Mouse (Mus musculus) neural tube, embryonic 15.5 days (tissue): ENCODE data around the gene Yars. TPM values are rescaled to one million over a fixed set of nuclear protein-coding genes. Genes with fewer than 3 reads are reported as not detected.
A peak's percentile ranks its signal among the peaks of the same experiment; 100 is the strongest.

ENCODE experiments used
- ATAC-seq: fragments of 200-750 bp; cut with Nextera tagmentation; 2 replicates; pipeline ENCODE4 v1.8.0; 2017; ENCODE audit warnings: mild to moderate bottlenecking, moderate TSS enrichment, moderate library complexity; ENCODE audit not compliant: low FRiP score
- H3K27ac ChIP-seq: fragments of 300-500 bp; sonication (generic); replicated peaks from 2 replicates; pipeline ENCODE4 v1.5.1; 2015; ENCODE audit warnings: mild to moderate bottlenecking, inconsistent platforms
- H3K27me3 ChIP-seq: fragments of 300-500 bp; sonication (generic); replicated peaks from 2 replicates; pipeline ENCODE4 v1.6.1; 2015; ENCODE audit warnings: inconsistent platforms
- H3K36me3 ChIP-seq: fragments of 300-500 bp; sonication (generic); 2 replicates; pipeline ENCODE4 v1.6.1; 2015; ENCODE audit warnings: inconsistent platforms
- H3K4me1 ChIP-seq: fragments of 300-500 bp; sonication (generic); 2 replicates; pipeline ENCODE4 v1.6.1; 2015; ENCODE audit warnings: inconsistent platforms
- H3K4me2 ChIP-seq: fragments of 300-500 bp; sonication (generic); 2 replicates; pipeline ENCODE4 v1.6.1; 2015; ENCODE audit warnings: inconsistent platforms, mild to moderate bottlenecking, moderate library complexity
- H3K4me3 ChIP-seq: fragments of 300-500 bp; sonication (generic); replicated peaks from 2 replicates; pipeline ENCODE4 v1.5.1; 2015; ENCODE audit warnings: mild to moderate bottlenecking, inconsistent platforms
- H3K9ac ChIP-seq: fragments of 300-500 bp; sonication (generic); replicated peaks from 2 replicates; pipeline ENCODE4 v1.6.1; 2015; ENCODE audit warnings: mild to moderate bottlenecking, inconsistent platforms
- H3K9me3 ChIP-seq: fragments of 300-500 bp; sonication (generic); replicated peaks from 2 replicates; pipeline ENCODE4 v1.6.1; 2016; ENCODE audit warnings: inconsistent platforms
- WGBS: fragments of 180-500 bp; shearing (Covaris S2); methylation state at CpG from one replicate; pipeline ENCODE4 v1.1.7; 2015; ENCODE audit warnings: mixed read lengths; 5-methylcytosine and 5-hydroxymethylcytosine counted together
- polyA plus RNA-seq: library from polyadenylated mRNA; unstranded; fragments of >200 nt; fragmentation: Nextera tagmentation; extraction: Ambion mirVana; gene quantifications from 2 replicates; pipeline ENCODE4 v1.2.1, GENCODE M21; 2015

Yars gene
- polyA plus RNA-seq, 1 experiment from 2014 or later: 111 TPM

GRCm38 (mm10) chr4:129149321-129149720, 40.2 kb upstream of the Yars start:
- H3K4me2 ChIP-seq: no peak overlapping the region
- H3K27me3 ChIP-seq: no peaks in the 10 kb centered on the region
- peaks cover 42% of the 10 kb centered on the region for H3K36me3 ChIP-seq
- peaks cover 15% of the 10 kb centered on the region for H3K4me1 ChIP-seq
- no peak for ATAC-seq
- 44% methylated on average over 1 of the region's 1 CpGs for WGBS
- H3K9me3 ChIP-seq: no peaks in the 10 kb centered on the region
- H3K27ac ChIP-seq: peak overlapping the region; percentile 25; the same call in 1 of the 2 replicates
- no peak overlapping the region for H3K4me3 ChIP-seq
- H3K9ac ChIP-seq: no peak overlapping the region

- no peaks in the 10 kb centered on the region for H3K27me3 ChIP-seq
- H3K4me3 ChIP-seq: no peak overlapping the region
- ATAC-seq: peak; percentile 31; the same call in 1 of the 2 replicates
- H3K27ac ChIP-seq: peak overlapping the region; percentile 54; the same call in 1 of the 2 replicates
- 20% methylated on average over 4 of the region's 4 CpGs for WGBS
- no peaks in the 10 kb centered on the region for H3K9me3 ChIP-seq
- H3K4me2 ChIP-seq: no peak overlapping the region
- 0 out of 2 replicates have a peak, but pooled peaks cover 2% of the 10 kb centered on the region for H3K4me1 ChIP-seq
- H3K36me3 ChIP-seq: peaks cover 54% of the 10 kb centered on the region
- no peak overlapping the region for H3K9ac ChIP-seq
Measured at GRCm38 (mm10) chr4:129151276-129151811, 38.2 kb upstream of the Yars start.

DNA sequence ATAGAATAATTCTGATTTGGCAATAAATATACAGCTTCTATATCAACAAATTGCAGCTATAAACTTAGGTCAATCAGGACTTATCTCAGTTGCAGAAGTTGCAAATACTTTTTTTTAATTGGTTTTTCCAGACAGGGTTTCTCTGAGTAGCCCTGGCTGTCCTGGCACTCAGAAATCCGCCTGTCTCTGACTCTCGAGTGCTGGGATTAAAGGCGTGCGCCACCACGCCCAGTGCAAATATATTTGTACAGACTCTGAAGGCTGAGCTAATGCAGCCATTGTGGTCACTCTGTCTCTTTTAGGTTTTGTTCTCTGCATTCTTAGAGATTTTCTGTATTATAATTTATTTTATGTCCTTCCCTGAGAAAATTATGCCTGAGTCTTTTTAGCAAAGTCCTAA, 32.0 kb upstream of the Yars start:
- WGBS: 93% methylated on average over 5 of the region's 5 CpGs
- no peak overlapping the region for H3K4me3 ChIP-seq
- no peak for ATAC-seq
- no peak overlapping the region for H3K4me2 ChIP-seq
- peaks cover 27% of the 10 kb centered on the region for H3K36me3 ChIP-seq
- H3K27me3 ChIP-seq: no peaks in the 10 kb centered on the region
- no peak overlapping the region for H3K27ac ChIP-seq
- H3K4me1 ChIP-seq: no peaks in the 10 kb centered on the region
- H3K9ac ChIP-seq: no peak overlapping the region
- H3K9me3 ChIP-seq: no peaks in the 10 kb centered on the region

DNA sequence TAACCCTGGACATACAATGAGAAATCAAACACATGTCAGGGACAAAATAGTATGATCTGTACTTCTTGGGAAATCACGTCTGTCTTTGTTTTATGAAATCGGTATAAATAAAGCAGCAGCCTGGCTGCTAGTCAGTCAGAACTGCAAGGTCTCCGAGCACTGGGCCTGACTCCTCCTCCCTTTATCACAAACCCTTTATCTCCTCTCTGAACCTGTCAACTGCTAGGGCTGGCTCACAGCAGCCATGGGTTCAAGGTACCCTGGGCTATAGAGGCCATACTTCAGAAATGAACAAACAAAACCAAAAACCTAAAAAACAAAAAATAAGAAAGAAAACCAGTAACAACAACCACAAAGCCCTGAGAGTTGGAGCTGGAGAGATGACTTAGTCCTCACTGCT, 31.0 kb upstream of the Yars start:
- H3K4me1 ChIP-seq: no peaks in the 10 kb centered on the region
- H3K27me3 ChIP-seq: no peaks in the 10 kb centered on the region
- ATAC-seq: no peak
- WGBS: 75% methylated on average over 3 of the region's 3 CpGs
- no peak overlapping the region for H3K4me3 ChIP-seq
- H3K9ac ChIP-seq: no peak overlapping the region
- H3K27ac ChIP-seq: no peak overlapping the region
- no peaks in the 10 kb centered on the region for H3K9me3 ChIP-seq
- peaks cover 22% of the 10 kb centered on the region for H3K36me3 ChIP-seq
- H3K4me2 ChIP-seq: no peak overlapping the region

DNA sequence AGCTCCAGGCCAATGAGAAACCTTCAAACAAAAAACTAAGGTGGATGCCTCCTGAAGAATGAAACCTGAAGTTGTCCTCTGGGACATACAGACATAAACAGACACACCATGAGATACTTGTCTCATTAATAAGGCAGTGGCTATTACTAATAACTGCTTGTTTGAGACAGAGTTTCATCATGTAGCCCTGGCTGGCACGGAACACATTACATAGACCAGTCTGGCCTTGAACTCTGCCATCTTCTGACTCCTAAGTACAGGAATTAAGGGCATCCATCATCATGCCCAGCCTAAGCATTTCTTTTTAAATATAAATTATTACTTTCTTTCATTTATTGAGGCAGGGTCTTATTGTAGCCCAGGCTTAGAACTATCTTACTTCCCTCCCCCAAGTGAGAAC, 28.5 kb upstream of the Yars start:
- no peak overlapping the region for H3K27ac ChIP-seq
- WGBS: 97% methylated on average over 1 of the region's 1 CpGs
- H3K4me1 ChIP-seq: no peaks in the 10 kb centered on the region
- H3K9me3 ChIP-seq: no peaks in the 10 kb centered on the region
- no peak for ATAC-seq
- no peak overlapping the region for H3K4me2 ChIP-seq
- H3K36me3 ChIP-seq: peaks cover 18% of the 10 kb centered on the region
- no peaks in the 10 kb centered on the region for H3K27me3 ChIP-seq
- no peak overlapping the region for H3K9ac ChIP-seq
- no peak overlapping the region for H3K4me3 ChIP-seq

DNA sequence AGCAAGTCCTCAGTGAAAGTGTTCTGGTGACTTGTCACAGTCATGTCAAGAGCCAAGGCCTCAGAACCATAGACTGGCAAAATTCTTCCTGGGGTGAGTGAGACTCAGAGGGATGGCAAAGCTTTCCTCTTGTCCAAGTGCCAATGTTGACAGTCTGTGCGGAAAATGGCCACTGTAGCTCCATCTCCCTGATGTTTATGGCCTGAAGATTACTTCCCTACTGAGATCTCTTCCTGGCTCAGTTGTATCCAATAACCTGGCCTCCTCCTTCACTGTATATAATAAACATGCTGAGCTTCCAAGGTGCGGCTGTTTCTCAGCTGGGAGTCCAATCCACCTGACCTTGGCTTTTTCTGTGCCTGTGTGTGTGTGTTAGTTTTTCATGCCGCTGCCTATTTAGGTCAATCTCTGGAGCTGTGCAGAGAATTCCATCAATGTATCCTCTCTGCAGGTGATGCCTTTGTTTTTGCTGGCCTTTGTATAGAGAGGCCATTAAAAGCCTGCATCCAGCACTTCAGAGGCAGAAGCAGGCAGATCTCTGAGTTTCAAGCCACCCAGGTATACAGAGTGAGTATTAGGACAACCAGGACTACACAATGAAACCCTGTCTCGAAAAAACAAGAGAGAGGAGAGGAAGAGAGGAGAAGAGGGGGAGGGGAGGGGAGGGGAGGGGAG, 27.8 kb upstream of the Yars start:
- 66% methylated on average over 4 of the region's 4 CpGs for WGBS
- H3K4me1 ChIP-seq: no peaks in the 10 kb centered on the region
- H3K36me3 ChIP-seq: peaks cover 18% of the 10 kb centered on the region
- no peak overlapping the region for H3K4me3 ChIP-seq
- no peaks in the 10 kb centered on the region for H3K27me3 ChIP-seq
- no peak for ATAC-seq
- no peak overlapping the region for H3K9ac ChIP-seq
- H3K27ac ChIP-seq: no peak overlapping the region
- H3K9me3 ChIP-seq: no peaks in the 10 kb centered on the region
- no peak overlapping the region for H3K4me2 ChIP-seq

- H3K4me1 ChIP-seq: no peaks in the 10 kb centered on the region
- H3K9me3 ChIP-seq: no peaks in the 10 kb centered on the region
- no peak overlapping the region for H3K9ac ChIP-seq
- ATAC-seq: no peak
- H3K36me3 ChIP-seq: peaks cover 44% of the 10 kb centered on the region
- H3K4me2 ChIP-seq: no peak overlapping the region
- H3K27me3 ChIP-seq: no peaks in the 10 kb centered on the region
- no peak overlapping the region for H3K27ac ChIP-seq
- WGBS: 87% methylated on average over 1 of the region's 1 CpGs
- H3K4me3 ChIP-seq: no peak overlapping the region
Measured at GRCm38 (mm10) chr4:129172529-129172928, 17.0 kb upstream of the Yars start.

GRCm38 (mm10) chr4:129179560-129179959, 10.0 kb upstream of the Yars start:
- Histone ChIP-seq H3K27ac (no peak overlapping the region), H3K4me1 (no peaks in the 10 kb centered on the region), H3K9me3 (no peaks in the 10 kb centered on the region), H3K4me2 (no peak overlapping the region), H3K4me3 (no peak overlapping the region), H3K36me3 (peaks cover 42% of the 10 kb centered on the region), H3K9ac (no peak overlapping the region), H3K27me3 (no peaks in the 10 kb centered on the region)
- WGBS: 33% methylated on average over 1 of the region's 1 CpGs
- ATAC-seq: no peak

GRCm38 (mm10) chr4:129188041-129188659, 1.4 kb upstream of the Yars start:
- ATAC-seq: no peak
- Histone ChIP-seq H3K36me3 (0 out of 2 replicates have a peak, but pooled peaks cover 2% of the 10 kb centered on the region), H3K4me2 (peak overlapping the region; percentile 74), H3K27me3 (no peaks in the 10 kb centered on the region), H3K4me3 (peak overlapping the region; percentile 69), H3K9ac (peak overlapping the region; percentile 74), H3K9me3 (no peaks in the 10 kb centered on the region), H3K4me1 (peaks cover 37% of the 10 kb centered on the region), H3K27ac (peak overlapping the region; percentile 93)
- WGBS: 36% methylated on average over 5 of the region's 5 CpGs

- ATAC-seq: peak; percentile 44
- Histone ChIP-seq H3K9me3 (no peaks in the 10 kb centered on the region), H3K4me2 (peak overlapping the region; percentile 74), H3K4me1 (peaks cover 37% of the 10 kb centered on the region), H3K36me3 (0 out of 2 replicates have a peak, but pooled peaks cover 4% of the 10 kb centered on the region), H3K9ac (peak overlapping the region; percentile 74), H3K4me3 (peak overlapping the region; percentile 69), H3K27me3 (no peaks in the 10 kb centered on the region), H3K27ac (peak overlapping the region; percentile 93)
- under 1% methylated on average over 32 of the region's 74 CpGs for WGBS
Measured at GRCm38 (mm10) chr4:129188803-129189541, 588 bp upstream of the Yars start.

DNA sequence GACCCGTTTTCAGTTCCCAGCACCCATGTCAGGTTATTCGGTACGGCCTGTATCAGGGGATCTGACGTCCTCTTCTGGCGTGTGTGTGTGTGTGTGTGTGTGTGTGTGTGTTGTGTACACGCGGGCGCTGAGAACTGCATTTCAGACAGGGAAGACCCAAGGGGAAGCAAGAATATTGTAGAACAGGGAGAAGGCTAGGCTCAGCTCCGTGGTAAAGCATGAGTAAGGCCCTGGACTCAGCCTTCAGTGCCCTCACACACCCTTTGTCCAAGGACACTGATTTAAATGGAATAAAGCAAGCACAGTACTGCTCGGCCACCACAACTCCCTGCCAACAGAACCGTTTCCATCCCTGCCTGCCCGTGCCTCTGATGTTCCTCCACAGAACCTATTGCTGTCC, 978 bp downstream of the Yars start:
- Histone ChIP-seq H3K4me3 (peak overlapping the region; percentile 69), H3K9me3 (no peaks in the 10 kb centered on the region), H3K4me2 (peak overlapping the region; percentile 86), H3K9ac (peak overlapping the region; percentile 75), H3K27ac (peak overlapping the region; percentile 93), H3K36me3 (peaks cover 15% of the 10 kb centered on the region; the same call in 1 of the 2 replicates), H3K4me1 (peaks cover 37% of the 10 kb centered on the region), H3K27me3 (no peaks in the 10 kb centered on the region)
- no peak for ATAC-seq
- WGBS: 3% methylated on average over 12 of the region's 12 CpGs
